Mouse (Mus musculus) hindbrain, embryonic 12.5 days (tissue): ENCODE data around the gene S100b. TPM values are rescaled to one million over a fixed set of nuclear protein-coding genes. Genes with fewer than 3 reads are reported as not detected.
A peak's percentile ranks its signal among the peaks of the same experiment; 100 is the strongest.

ENCODE experiments used
- microRNA counts: library from miRNA; unstranded; fragments of <30 nt; microRNA quantifications from one replicate; lab custom pipeline; 2017
- microRNA-seq: library from miRNA; unstranded; fragments of <30 nt; microRNA quantifications from one replicate; pipeline ENCODE4, GENCODE M21; 2017
- polyA plus RNA-seq: library from polyadenylated mRNA; unstranded; fragments of >200 nt; fragmentation: Nextera tagmentation; extraction: Ambion mirVana; gene quantifications from 2 replicates; pipeline ENCODE4 v1.2.1, GENCODE M21; 2016

S100b gene
- polyA plus RNA-seq, 1 experiment from 2014 or later = 1.6 TPM

MicroRNAs encoded within 50 kb of the gene (microRNA counts, 519-probe panel; counts per million panel counts)
- 470 counts per million, percentile 58 among the panel's probes with 10 or more counts for microRNA mmu-miR-678 (lab: Ali Mortazavi, UCI)

Small RNA genes within 50 kb of the gene (microRNA-seq; reads per million reads assigned to microRNA genes)
- gene Mir678 = not detected

Other genes with a start within 250 kb of the S100b start
- 20.4 and 24.5 TPM in 2 replicates for gene Zfp280b, start 221.2 kb upstream of the S100b start, polyA plus RNA-seq
- not detected in 2 replicates for gene Slc5a4b, start 142.9 kb upstream of the S100b start, polyA plus RNA-seq
- not detected in 2 replicates for gene Slc5a4a, start 106.4 kb upstream of the S100b start, polyA plus RNA-seq
- gene Prmt2, start 16.0 kb upstream of the S100b start, polyA plus RNA-seq = 133 and 137 TPM in 2 replicates
- gene Dip2a, start 91.4 kb downstream of the S100b start, polyA plus RNA-seq = 14.4 and 16.1 TPM in 2 replicates
- gene AC141477.1, start 186.6 kb downstream of the S100b start, polyA plus RNA-seq = not detected in 2 replicates
- gene Pcnt, start 188.9 kb downstream of the S100b start, polyA plus RNA-seq = 15.8 and 16.7 TPM in 2 replicates
- not detected in 2 replicates for gene 2610028H24Rik, start 195.2 kb downstream of the S100b start, polyA plus RNA-seq
- 83.3 and 91.8 TPM in 2 replicates for gene Mcm3ap, start 215.1 kb downstream of the S100b start, polyA plus RNA-seq
- 8.0 and 8.5 TPM in 2 replicates for gene Ybey, start 215.3 kb downstream of the S100b start, polyA plus RNA-seq